Mouse (Mus musculus): ENCODE measurements at regions not wholly inside any gene's neighbourhood (a gene's known extent, or its start where the extent isn't known, plus 50 kb on each side); places are given as distances from the start of the nearest gene placed in this dataset.

GRCm38 (mm10) chr3:150109561-150109960 is 1119.2 kb upstream of the Adgrl2 start:
- Histone ChIP-seq H3K79me2 (ENCODE audit: control insufficient read depth, insufficient read depth, low read length) (no peaks in the 10 kb centered on the region), H3K27me3 (ENCODE audit: control insufficient read depth, insufficient read depth, low read length) (no peaks in the 10 kb centered on the region), H3K9ac (ENCODE audit: low read depth, low read length) (no peak overlapping the region), H3K27ac (replicated peaks; ENCODE audit: insufficient read depth, low read depth, low read length) (no peak overlapping the region), H3K4me3 (ENCODE audit: insufficient read depth, low read depth, low read length) (no peak overlapping the region), H3K36me3 (ENCODE audit: control insufficient read depth, insufficient read depth, low read length) (no peaks in the 10 kb centered on the region), H3K4me1 (ENCODE audit: control insufficient read depth, insufficient read depth, low read length) (no peaks in the 10 kb centered on the region)
- peak; percentile 61 for DNase-seq (ENCODE audit: extremely low read depth, low read depth, low spot score)
- 65% methylated on average over 5 of the region's 5 CpGs for WGBS
- TF ChIP-seq CTCF (IDR thresholded peaks at IDR 0.05; ENCODE audit: low read depth, low read length) (no peak), POLR2A (IDR thresholded peaks at IDR 0.05; ENCODE audit: extremely low read depth, insufficient read depth, low read length) (no peak)

DNA sequence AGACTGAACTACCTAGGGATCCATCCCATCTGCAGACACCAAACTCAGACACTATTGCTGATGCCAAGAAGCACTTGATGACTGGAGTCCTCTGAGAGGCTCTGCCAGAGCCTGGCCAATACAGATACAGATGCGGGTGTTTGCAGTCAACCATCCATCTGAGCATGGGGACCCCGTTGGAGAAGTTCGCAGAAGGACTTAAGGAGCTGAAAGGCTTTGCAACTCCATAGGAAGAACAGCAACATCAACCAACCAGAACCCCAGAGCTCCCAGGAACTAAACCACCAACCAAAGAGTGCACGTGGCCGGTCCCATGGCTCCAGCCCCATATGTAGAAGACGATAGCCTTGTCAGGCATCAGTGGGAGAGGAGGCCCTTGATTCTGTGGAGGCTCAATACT is 1121.9 kb upstream of the Adgrl2 start:
- Histone ChIP-seq H3K79me2 (ENCODE audit: control insufficient read depth, insufficient read depth, low read length) (no peaks in the 10 kb centered on the region), H3K27ac (replicated peaks; ENCODE audit: insufficient read depth, low read depth, low read length) (no peak overlapping the region), H3K9ac (ENCODE audit: low read depth, low read length) (no peak overlapping the region), H3K36me3 (ENCODE audit: control insufficient read depth, insufficient read depth, low read length) (no peaks in the 10 kb centered on the region), H3K4me1 (ENCODE audit: control insufficient read depth, insufficient read depth, low read length) (no peaks in the 10 kb centered on the region), H3K4me3 (ENCODE audit: insufficient read depth, low read depth, low read length) (no peak overlapping the region), H3K27me3 (ENCODE audit: control insufficient read depth, insufficient read depth, low read length) (no peaks in the 10 kb centered on the region)
- TF ChIP-seq CTCF (IDR thresholded peaks at IDR 0.05; ENCODE audit: low read depth, low read length) = no peak
- TF ChIP-seq POLR2A (IDR thresholded peaks at IDR 0.05; ENCODE audit: extremely low read depth, insufficient read depth, low read length) = no peak
- 91% methylated on average over 6 of the region's 6 CpGs for WGBS
- DNase-seq (ENCODE audit: extremely low read depth, low read depth, low spot score) = no peak

GRCm38 (mm10) chr3:150119866-150120265 is 1129.5 kb upstream of the Adgrl2 start:
- Histone ChIP-seq H3K79me2 (ENCODE audit: control insufficient read depth, insufficient read depth, low read length) (no peaks in the 10 kb centered on the region), H3K9ac (ENCODE audit: low read depth, low read length) (no peak overlapping the region), H3K36me3 (ENCODE audit: control insufficient read depth, insufficient read depth, low read length) (no peaks in the 10 kb centered on the region), H3K27ac (replicated peaks; ENCODE audit: insufficient read depth, low read depth, low read length) (no peak overlapping the region), H3K4me1 (ENCODE audit: control insufficient read depth, insufficient read depth, low read length) (no peaks in the 10 kb centered on the region), H3K27me3 (ENCODE audit: control insufficient read depth, insufficient read depth, low read length) (no peaks in the 10 kb centered on the region), H3K4me3 (ENCODE audit: insufficient read depth, low read depth, low read length) (no peak overlapping the region)
- WGBS = 69% methylated on average over 3 of the region's 3 CpGs
- DNase-seq (ENCODE audit: extremely low read depth, low read depth, low spot score) = no peak
- TF ChIP-seq CTCF (IDR thresholded peaks at IDR 0.05; ENCODE audit: low read depth, low read length) (no peak), POLR2A (IDR thresholded peaks at IDR 0.05; ENCODE audit: extremely low read depth, insufficient read depth, low read length) (no peak)

- DNase-seq (ENCODE audit: extremely low read depth, low read depth, low spot score) = no peak
- H3K27me3 ChIP-seq (ENCODE audit: control insufficient read depth, insufficient read depth, low read length) = no peaks in the 10 kb centered on the region
- H3K36me3 ChIP-seq (ENCODE audit: control insufficient read depth, insufficient read depth, low read length) = no peaks in the 10 kb centered on the region
- H3K9ac ChIP-seq (ENCODE audit: low read depth, low read length) = no peak overlapping the region
- no peak overlapping the region for H3K27ac ChIP-seq (replicated peaks; ENCODE audit: insufficient read depth, low read depth, low read length)
- H3K79me2 ChIP-seq (ENCODE audit: control insufficient read depth, insufficient read depth, low read length) = no peaks in the 10 kb centered on the region
- H3K4me3 ChIP-seq (ENCODE audit: insufficient read depth, low read depth, low read length) = no peak overlapping the region
- 74% methylated on average over 1 of the region's 1 CpGs for WGBS
- TF ChIP-seq POLR2A (IDR thresholded peaks at IDR 0.05; ENCODE audit: extremely low read depth, insufficient read depth, low read length) (no peak), CTCF (IDR thresholded peaks at IDR 0.05; ENCODE audit: low read depth, low read length) (no peak)
- no peaks in the 10 kb centered on the region for H3K4me1 ChIP-seq (ENCODE audit: control insufficient read depth, insufficient read depth, low read length)
These were observed 1156.3 kb upstream of the Adgrl2 start for GRCm38 (mm10) chr3:150146635-150147034.

DNA sequence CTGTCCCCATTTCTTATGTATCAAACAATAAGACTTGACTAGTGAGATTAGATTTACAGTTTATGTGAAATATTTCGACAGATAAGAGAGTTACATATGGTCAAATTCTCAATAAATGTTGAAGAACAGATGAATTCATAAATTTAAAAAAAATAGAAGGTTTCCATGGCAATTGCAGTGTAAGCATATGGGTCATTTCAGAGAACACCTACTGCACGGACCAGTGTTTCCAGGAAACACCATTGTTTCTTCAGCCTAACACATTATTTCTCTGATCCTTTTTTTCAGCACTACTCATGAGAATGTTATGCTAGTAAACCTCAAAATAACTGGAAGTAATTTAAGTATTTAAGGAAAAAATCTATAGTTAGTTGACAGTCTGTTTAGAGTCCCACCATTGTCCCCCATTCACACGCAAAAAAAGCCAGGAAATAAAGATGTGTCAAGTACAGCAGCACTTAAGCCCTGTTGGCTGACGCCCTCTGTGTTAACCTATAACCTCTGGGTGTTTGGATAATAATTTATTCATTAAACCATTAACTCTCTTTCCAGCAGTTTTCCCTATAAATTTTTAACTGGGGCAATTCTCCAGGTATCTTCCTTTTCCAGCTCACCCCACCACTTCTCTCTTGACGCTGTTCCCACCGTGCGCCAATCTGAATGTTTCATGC is 1160.9 kb upstream of the Adgrl2 start:
- TF ChIP-seq CTCF (IDR thresholded peaks at IDR 0.05; ENCODE audit: low read depth, low read length) (no peak), POLR2A (IDR thresholded peaks at IDR 0.05; ENCODE audit: extremely low read depth, insufficient read depth, low read length) (no peak)
- no peaks in the 10 kb centered on the region for H3K79me2 ChIP-seq (ENCODE audit: control insufficient read depth, insufficient read depth, low read length)
- no peaks in the 10 kb centered on the region for H3K36me3 ChIP-seq (ENCODE audit: control insufficient read depth, insufficient read depth, low read length)
- H3K27me3 ChIP-seq (ENCODE audit: control insufficient read depth, insufficient read depth, low read length) = no peaks in the 10 kb centered on the region
- peak; percentile 74 for DNase-seq (ENCODE audit: extremely low read depth, low read depth, low spot score)
- H3K4me1 ChIP-seq (ENCODE audit: control insufficient read depth, insufficient read depth, low read length) = no peaks in the 10 kb centered on the region
- no peak overlapping the region for H3K4me3 ChIP-seq (ENCODE audit: insufficient read depth, low read depth, low read length)
- 67% methylated on average over 7 of the region's 7 CpGs for WGBS
- H3K27ac ChIP-seq (replicated peaks; ENCODE audit: insufficient read depth, low read depth, low read length) = no peak overlapping the region
- no peak overlapping the region for H3K9ac ChIP-seq (ENCODE audit: low read depth, low read length)

GRCm38 (mm10) chr3:150151823-150152158 is 1161.4 kb upstream of the Adgrl2 start:
- WGBS = 70% methylated on average over 8 of the region's 8 CpGs
- TF ChIP-seq POLR2A (IDR thresholded peaks at IDR 0.05; ENCODE audit: extremely low read depth, insufficient read depth, low read length) (no peak), CTCF (IDR thresholded peaks at IDR 0.05; ENCODE audit: low read depth, low read length) (no peak)
- Histone ChIP-seq H3K4me1 (ENCODE audit: control insufficient read depth, insufficient read depth, low read length) (no peaks in the 10 kb centered on the region), H3K9ac (ENCODE audit: low read depth, low read length) (no peak overlapping the region), H3K79me2 (ENCODE audit: control insufficient read depth, insufficient read depth, low read length) (no peaks in the 10 kb centered on the region), H3K4me3 (ENCODE audit: insufficient read depth, low read depth, low read length) (no peak overlapping the region), H3K27me3 (ENCODE audit: control insufficient read depth, insufficient read depth, low read length) (no peaks in the 10 kb centered on the region), H3K27ac (replicated peaks; ENCODE audit: insufficient read depth, low read depth, low read length) (no peak overlapping the region), H3K36me3 (ENCODE audit: control insufficient read depth, insufficient read depth, low read length) (no peaks in the 10 kb centered on the region)
- DNase-seq (ENCODE audit: extremely low read depth, low read depth, low spot score) = no peak
